Mouse (Mus musculus) forebrain, embryonic 10.5 days (tissue): Measurements from ENCODE around the gene P4ha2. TPM values are rescaled to one million over a fixed set of nuclear protein-coding genes. Genes with fewer than 3 reads are reported as not detected.
"Not testable (repeated sequence)": the region's sequence is repeated elsewhere in the genome, so short reads cannot be mapped to it uniquely, and the experiment has no call there.

Source experiments
- DNase-seq: peaks from one replicate; pipeline ENCODE4 v3.0.0-alpha.2; 2017; ENCODE audit warnings: low spot score; ENCODE audit errors: extremely low spot score
- H3K27ac ChIP-seq: fragments of 300-500 bp; sonication (generic); 2 replicates; pipeline ENCODE4 v1.5.1; 2016; ENCODE audit warnings: mild to moderate bottlenecking
- H3K27me3 ChIP-seq: fragments of 300-500 bp; sonication (generic); 2 replicates; pipeline ENCODE4 v1.6.1; 2016; ENCODE audit warnings: mild to moderate bottlenecking; ENCODE audit not compliant: poor library complexity, severe bottlenecking
- H3K36me3 ChIP-seq: fragments of 300-500 bp; sonication (generic); replicated peaks from 2 replicates; pipeline ENCODE4 v1.6.1; 2016; ENCODE audit warnings: mild to moderate bottlenecking, moderate library complexity
- H3K4me1 ChIP-seq: fragments of 300-500 bp; sonication (generic); 2 replicates; pipeline ENCODE4 v1.6.1; 2016
- H3K4me3 ChIP-seq: fragments of 300-500 bp; sonication (generic); 2 replicates; pipeline ENCODE4 v1.5.1; 2016; ENCODE audit warnings: mild to moderate bottlenecking, moderate library complexity
- H3K9me3 ChIP-seq: fragments of 300-500 bp; sonication (generic); 2 replicates; pipeline ENCODE4 v1.6.1; 2016; ENCODE audit warnings: mild to moderate bottlenecking, moderate library complexity
- WGBS: fragments of 180-500 bp; shearing (Covaris S2); methylation state at CpG from one replicate; pipeline ENCODE4 v1.1.7; 2016; 5-methylcytosine and 5-hydroxymethylcytosine counted together
- polyA plus RNA-seq: library from polyadenylated mRNA; unstranded; fragments of >200 nt; fragmentation: Nextera tagmentation; extraction: Ambion mirVana; gene quantifications from 2 replicates; pipeline ENCODE4 v1.2.1, GENCODE M21; 2016

The P4ha2 gene
- polyA plus RNA-seq, 1 experiment from 2014 or later = 15.9 TPM

- Histone ChIP-seq H3K4me3 (no peak overlapping the region), H3K27ac (no peak overlapping the region), H3K27me3 (no peaks in the 10 kb centered on the region), H3K4me1 (peaks cover 11% of the 10 kb centered on the region; the same call in 1 of the 2 replicates), H3K9me3 (no peaks in the 10 kb centered on the region), H3K36me3 (0 out of 2 replicates have a peak, but pooled peaks cover 2% of the 10 kb centered on the region)
- WGBS = 93% methylated on average over 6 of the region's 6 CpGs
- DNase-seq = no peak
These were observed 30.8 kb downstream of the P4ha2 start for GRCm38 (mm10) chr11:54130721-54131120.

GRCm38 (mm10) chr11:54132290-54132689 lies 32.4 kb downstream of the P4ha2 start:
- no peak for DNase-seq
- no peak overlapping the region for H3K4me3 ChIP-seq
- 89% methylated on average over 10 of the region's 10 CpGs for WGBS
- H3K27ac ChIP-seq = no peak overlapping the region
- 0 out of 2 replicates have a peak, but pooled peaks cover under 1% of the 10 kb centered on the region for H3K4me1 ChIP-seq
- H3K9me3 ChIP-seq = no peaks in the 10 kb centered on the region
- H3K36me3 ChIP-seq = no peaks in the 10 kb centered on the region
- no peaks in the 10 kb centered on the region for H3K27me3 ChIP-seq

- Histone ChIP-seq H3K4me1 (no peaks in the 10 kb centered on the region), H3K9me3 (no peaks in the 10 kb centered on the region), H3K27me3 (no peaks in the 10 kb centered on the region), H3K27ac (no peak overlapping the region), H3K4me3 (no peak overlapping the region), H3K36me3 (no peaks in the 10 kb centered on the region)
- 81% methylated on average over 6 of the region's 6 CpGs for WGBS
- no peak for DNase-seq
These were observed 35.0 kb downstream of the P4ha2 start for GRCm38 (mm10) chr11:54134905-54135304.

- 46% methylated on average over 2 of the region's 2 CpGs for WGBS
- H3K4me1 ChIP-seq, H3K27me3 ChIP-seq, H3K27ac ChIP-seq, H3K9me3 ChIP-seq, H3K4me3 ChIP-seq, H3K36me3 ChIP-seq: not testable (repeated sequence)
- DNase-seq = peak; percentile 63
These were observed 40.3 kb downstream of the P4ha2 start for GRCm38 (mm10) chr11:54140159-54140558.

GRCm38 (mm10) chr11:54141200-54141971 lies 41.5 kb downstream of the P4ha2 start:
- WGBS = 87% methylated on average over 7 of the region's 7 CpGs
- peaks cover 4% of the 10 kb centered on the region for H3K4me1 ChIP-seq
- no peaks in the 10 kb centered on the region for H3K27me3 ChIP-seq
- no peak overlapping the region for H3K4me3 ChIP-seq
- no peaks in the 10 kb centered on the region for H3K9me3 ChIP-seq
- DNase-seq = no peak
- no peaks in the 10 kb centered on the region for H3K36me3 ChIP-seq
- H3K27ac ChIP-seq = no peak overlapping the region

GRCm38 (mm10) chr11:54144886-54145285 lies 45.0 kb downstream of the P4ha2 start:
- 22% methylated on average over 3 of the region's 3 CpGs for WGBS
- H3K36me3 ChIP-seq = no peaks in the 10 kb centered on the region
- no peaks in the 10 kb centered on the region for H3K27me3 ChIP-seq
- peaks cover 4% of the 10 kb centered on the region for H3K4me1 ChIP-seq
- DNase-seq = peak; percentile 49
- H3K4me3 ChIP-seq = no peak overlapping the region
- H3K27ac ChIP-seq = no peak overlapping the region
- H3K9me3 ChIP-seq = no peaks in the 10 kb centered on the region

- 91% methylated on average over 6 of the region's 6 CpGs for WGBS
- no peak for DNase-seq
- H3K4me3 ChIP-seq = no peak overlapping the region
These were observed 46.1 kb downstream of the P4ha2 start for GRCm38 (mm10) chr11:54145990-54146389.

GRCm38 (mm10) chr11:54149791-54150465 lies 50.0 kb downstream of the P4ha2 start:
- Histone ChIP-seq H3K36me3 (no peaks in the 10 kb centered on the region), H3K27ac (no peak overlapping the region), H3K4me3 (no peak overlapping the region), H3K27me3 (no peaks in the 10 kb centered on the region), H3K4me1 (peaks cover 4% of the 10 kb centered on the region; the same call in 1 of the 2 replicates), H3K9me3 (no peaks in the 10 kb centered on the region)
- DNase-seq = no peak
- WGBS = 91% methylated on average over 3 of the region's 3 CpGs

More at GRCm38 (mm10) chr11:54145990-54146389, 46.1 kb downstream of the P4ha2 start:
- no peaks in the 10 kb centered on the region for H3K36me3 ChIP-seq
- H3K4me1 ChIP-seq = peaks cover 4% of the 10 kb centered on the region
- H3K9me3 ChIP-seq = no peaks in the 10 kb centered on the region
- no peaks in the 10 kb centered on the region for H3K27me3 ChIP-seq
- no peak overlapping the region for H3K27ac ChIP-seq

GRCm38 (mm10) chr11:54151141-54151540 lies 51.2 kb downstream of the P4ha2 start:
- H3K9me3 ChIP-seq = no peaks in the 10 kb centered on the region
- H3K4me1 ChIP-seq = peaks cover 2% of the 10 kb centered on the region; the same call in 1 of the 2 replicates
- no peak for DNase-seq
- no peaks in the 10 kb centered on the region for H3K36me3 ChIP-seq
- no peak overlapping the region for H3K4me3 ChIP-seq
- no peaks in the 10 kb centered on the region for H3K27me3 ChIP-seq
- WGBS = 81% methylated on average over 7 of the region's 7 CpGs
- no peak overlapping the region for H3K27ac ChIP-seq

- Histone ChIP-seq H3K4me1 (no peaks in the 10 kb centered on the region), H3K27ac (no peak overlapping the region), H3K9me3 (no peaks in the 10 kb centered on the region), H3K4me3 (no peak overlapping the region), H3K27me3 (no peaks in the 10 kb centered on the region), H3K36me3 (no peaks in the 10 kb centered on the region)
- no peak for DNase-seq
- 90% methylated on average over 3 of the region's 3 CpGs for whole genome bisulfite sequencing
These were observed 53.1 kb downstream of the P4ha2 start for GRCm38 (mm10) chr11:54152957-54153356.

- DNase-seq = no peak
- Histone ChIP-seq H3K27ac (no peak overlapping the region), H3K9me3 (no peaks in the 10 kb centered on the region), H3K4me3 (no peak overlapping the region), H3K27me3 (no peaks in the 10 kb centered on the region), H3K36me3 (no peaks in the 10 kb centered on the region), H3K4me1 (no peaks in the 10 kb centered on the region)
- 90% methylated on average over 6 of the region's 6 CpGs for WGBS
These were observed 56.0 kb downstream of the P4ha2 start for GRCm38 (mm10) chr11:54155864-54156263.

- Histone ChIP-seq H3K36me3 (no peaks in the 10 kb centered on the region), H3K4me1 (no peaks in the 10 kb centered on the region), H3K27me3 (no peaks in the 10 kb centered on the region), H3K9me3 (no peaks in the 10 kb centered on the region), H3K27ac (no peak overlapping the region), H3K4me3 (no peak overlapping the region)
- DNase-seq = no peak
These were observed 56.6 kb downstream of the P4ha2 start for GRCm38 (mm10) chr11:54156504-54156903.

GRCm38 (mm10) chr11:54157586-54157985 lies 57.7 kb downstream of the P4ha2 start:
- Histone ChIP-seq H3K27me3 (no peaks in the 10 kb centered on the region), H3K4me1 (no peaks in the 10 kb centered on the region), H3K27ac (no peak overlapping the region), H3K36me3 (no peaks in the 10 kb centered on the region), H3K9me3 (no peaks in the 10 kb centered on the region), H3K4me3 (no peak overlapping the region)
- WGBS = 94% methylated on average over 8 of the region's 8 CpGs
- DNase-seq = no peak
